Mouse (Mus musculus): ENCODE data around the gene 2310009B15Rik. TPM values are rescaled to one million over a fixed set of nuclear protein-coding genes. Genes with fewer than 3 reads are reported as not detected.

2310009B15Rik gene
- polyA plus RNA-seq, 1 experiment from 2014 or later, result 35.4 TPM

GRCm38 (mm10) chr1:138848511-138849109, 8.0 kb downstream of the 2310009B15Rik start, which contains the start of gene Lhx9:
Gene Lhx9, minus strand, starts transcription at chr1:138848577.
- Histone ChIP-seq H3K27me3 (peaks cover 78% of the 10 kb centered on the region), H3K9me3 (no peaks in the 10 kb centered on the region), H3K27ac (peak within 1 kb of the TSS; percentile 62), H3K4me3 (peak within 1 kb of the TSS; percentile 34), H3K9ac (peak within 1 kb of the TSS; percentile 60), H3K4me2 (peak within 1 kb of the TSS; percentile 54), H3K36me3 (peaks cover 10% of the 10 kb centered on the region), H3K4me1 (replicated peaks) (peaks cover 20% of the 10 kb centered on the region)
- under 1% methylated on average over 33 of the region's 33 CpGs for WGBS
- peak; percentile 57 for ATAC-seq (ENCODE audit: low FRiP score)

DNA sequence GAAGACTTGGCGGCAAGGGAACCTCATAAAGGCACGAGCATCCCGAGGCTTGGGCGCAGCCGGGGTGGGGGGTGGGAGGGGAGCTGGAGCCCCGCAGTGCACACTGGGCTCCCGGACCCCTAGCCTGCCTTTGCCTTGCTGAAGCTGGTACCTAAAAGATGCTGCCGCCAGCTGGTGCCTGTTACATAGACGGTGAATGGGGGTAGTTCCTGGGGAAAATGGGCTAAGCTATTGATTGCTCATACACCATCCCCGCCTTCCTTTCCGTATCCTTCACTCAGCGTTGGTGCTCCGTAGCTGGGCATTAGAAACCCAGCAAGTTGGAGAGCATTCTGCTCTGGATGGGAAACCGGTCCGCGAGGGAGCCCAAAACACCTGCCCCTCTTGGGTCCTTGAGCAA, 8.6 kb downstream of the 2310009B15Rik start:
- peak; percentile 38 for ATAC-seq (ENCODE audit: low FRiP score)
- H3K27me3 ChIP-seq, result peaks cover 83% of the 10 kb centered on the region
- no peaks in the 10 kb centered on the region for H3K9me3 ChIP-seq
- H3K9ac ChIP-seq, result peak overlapping the region; percentile 60
- H3K4me1 ChIP-seq (replicated peaks), result peaks cover 24% of the 10 kb centered on the region
- H3K4me3 ChIP-seq, result peak overlapping the region; percentile 34
- WGBS, result under 1% methylated on average over 16 of the region's 16 CpGs
- H3K36me3 ChIP-seq, result peaks cover 10% of the 10 kb centered on the region
- peak overlapping the region; percentile 62 for H3K27ac ChIP-seq
- peak overlapping the region; percentile 54 for H3K4me2 ChIP-seq

GRCm38 (mm10) chr1:138847146-138847545, 9.5 kb downstream of the 2310009B15Rik start:
- Histone ChIP-seq H3K4me2 (peak overlapping the region; percentile 11; the same call in 1 of the 2 replicates), H3K27me3 (peaks cover 91% of the 10 kb centered on the region), H3K36me3 (peaks cover 10% of the 10 kb centered on the region), H3K27ac (no peak overlapping the region), H3K4me3 (peak overlapping the region; percentile 34), H3K9me3 (no peaks in the 10 kb centered on the region), H3K4me1 (replicated peaks) (peaks cover 29% of the 10 kb centered on the region), H3K9ac (peak overlapping the region; percentile 59; the same call in 1 of the 2 replicates)
- no peak for ATAC-seq (ENCODE audit: low FRiP score)
- under 1% methylated on average over 21 of the region's 21 CpGs for WGBS

DNA sequence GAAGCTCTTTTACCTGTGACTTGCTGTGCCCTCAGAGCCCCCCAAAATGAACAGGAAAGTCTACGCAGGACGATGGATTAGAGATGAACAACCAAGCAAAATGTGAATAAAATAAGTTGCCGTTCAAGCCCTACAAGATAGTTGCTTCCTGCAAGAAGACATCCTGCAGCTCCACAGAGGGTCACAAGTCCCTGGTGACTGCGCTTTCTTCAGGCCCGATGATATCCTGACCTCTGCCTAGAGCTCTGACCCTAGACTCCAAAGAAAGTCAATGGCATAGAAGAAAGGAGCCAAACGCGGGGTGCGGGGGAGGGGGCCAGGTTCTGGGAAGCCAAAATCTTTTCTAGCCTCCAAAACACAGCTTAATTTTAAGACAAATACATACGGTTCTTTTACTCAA, 10.1 kb downstream of the 2310009B15Rik start:
- ATAC-seq (ENCODE audit: low FRiP score), result no peak
- Histone ChIP-seq H3K4me2 (peak overlapping the region; percentile 26; the same call in 1 of the 2 replicates), H3K4me3 (peak overlapping the region; percentile 34), H3K9me3 (no peaks in the 10 kb centered on the region), H3K27ac (peak overlapping the region; percentile 55; the same call in 1 of the 2 replicates), H3K9ac (peak overlapping the region; percentile 43; the same call in 1 of the 2 replicates), H3K36me3 (peaks cover 8% of the 10 kb centered on the region), H3K4me1 (replicated peaks) (peaks cover 33% of the 10 kb centered on the region), H3K27me3 (peaks cover 90% of the 10 kb centered on the region)
- WGBS, result 2% methylated on average over 9 of the region's 9 CpGs

DNA sequence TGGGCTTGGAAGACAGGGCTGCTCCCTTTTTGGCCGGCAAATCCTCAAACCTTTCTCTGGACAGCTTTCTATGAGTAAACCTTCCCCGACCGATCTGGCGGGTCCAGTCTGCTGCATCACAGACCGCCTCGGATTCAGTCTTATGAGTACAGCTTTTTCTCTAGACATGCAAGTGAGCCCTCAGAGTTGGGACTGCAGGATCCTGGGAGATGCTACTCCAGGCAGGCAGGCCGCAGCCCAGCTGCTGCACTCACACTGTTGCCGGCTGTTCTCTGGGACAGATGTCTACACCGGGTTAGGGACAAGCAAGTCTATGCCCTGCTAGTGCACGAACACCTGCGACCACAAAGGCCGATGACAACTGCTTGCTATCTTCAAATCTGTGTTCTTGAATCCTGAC, 10.5 kb downstream of the 2310009B15Rik start:
- 3% methylated on average over 12 of the region's 12 CpGs for WGBS
- peak overlapping the region; percentile 26 for H3K4me2 ChIP-seq
- peak overlapping the region; percentile 43 for H3K9ac ChIP-seq
- no peaks in the 10 kb centered on the region for H3K9me3 ChIP-seq
- peak overlapping the region; percentile 55 for H3K27ac ChIP-seq
- ATAC-seq (ENCODE audit: low FRiP score), result no peak
- H3K4me1 ChIP-seq (replicated peaks), result peaks cover 36% of the 10 kb centered on the region
- peaks cover 4% of the 10 kb centered on the region for H3K36me3 ChIP-seq
- peaks cover 90% of the 10 kb centered on the region for H3K27me3 ChIP-seq
- peak overlapping the region; percentile 34 for H3K4me3 ChIP-seq

DNA sequence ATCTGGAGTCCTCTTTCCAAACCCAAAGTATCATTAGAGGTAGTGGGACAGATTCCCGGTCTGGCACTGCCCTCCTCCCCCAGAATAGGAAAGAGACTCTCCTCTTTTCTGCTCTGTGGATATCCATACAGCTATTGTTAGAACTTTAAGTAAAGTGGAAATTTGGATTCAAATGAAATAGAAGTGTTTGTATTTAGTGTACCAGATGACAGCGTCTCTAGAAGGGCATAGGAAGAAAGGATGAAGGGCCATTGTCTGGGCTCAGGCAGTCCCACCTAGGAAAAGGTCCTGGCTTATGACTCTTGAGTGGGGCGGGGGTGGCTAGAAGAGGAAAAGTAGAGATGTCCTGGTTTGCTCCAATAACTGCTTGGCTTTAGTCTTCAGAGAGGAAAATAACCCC, 11.2 kb downstream of the 2310009B15Rik start:
- Histone ChIP-seq H3K4me2 (peak overlapping the region; percentile 26), H3K4me3 (peak overlapping the region; percentile 34), H3K9me3 (no peaks in the 10 kb centered on the region), H3K9ac (peak overlapping the region; percentile 43; the same call in 1 of the 2 replicates), H3K27me3 (peaks cover 86% of the 10 kb centered on the region), H3K27ac (peak overlapping the region; percentile 55), H3K36me3 (no peaks in the 10 kb centered on the region), H3K4me1 (replicated peaks) (peaks cover 36% of the 10 kb centered on the region)
- WGBS, result 13% methylated on average over 3 of the region's 3 CpGs
- no peak for ATAC-seq (ENCODE audit: low FRiP score)

GRCm38 (mm10) chr1:138844166-138844565, 12.5 kb downstream of the 2310009B15Rik start:
- Histone ChIP-seq H3K9ac (peak overlapping the region; percentile 61; the same call in 1 of the 2 replicates), H3K36me3 (no peaks in the 10 kb centered on the region), H3K4me2 (peak overlapping the region; percentile 51), H3K9me3 (no peaks in the 10 kb centered on the region), H3K27me3 (peaks cover 85% of the 10 kb centered on the region), H3K4me1 (replicated peaks) (peaks cover 36% of the 10 kb centered on the region), H3K27ac (peak overlapping the region; percentile 61; the same call in 1 of the 2 replicates), H3K4me3 (peak overlapping the region; percentile 38)
- no peak for ATAC-seq (ENCODE audit: low FRiP score)
- 0% methylated on average over 3 of the region's 3 CpGs for WGBS

DNA sequence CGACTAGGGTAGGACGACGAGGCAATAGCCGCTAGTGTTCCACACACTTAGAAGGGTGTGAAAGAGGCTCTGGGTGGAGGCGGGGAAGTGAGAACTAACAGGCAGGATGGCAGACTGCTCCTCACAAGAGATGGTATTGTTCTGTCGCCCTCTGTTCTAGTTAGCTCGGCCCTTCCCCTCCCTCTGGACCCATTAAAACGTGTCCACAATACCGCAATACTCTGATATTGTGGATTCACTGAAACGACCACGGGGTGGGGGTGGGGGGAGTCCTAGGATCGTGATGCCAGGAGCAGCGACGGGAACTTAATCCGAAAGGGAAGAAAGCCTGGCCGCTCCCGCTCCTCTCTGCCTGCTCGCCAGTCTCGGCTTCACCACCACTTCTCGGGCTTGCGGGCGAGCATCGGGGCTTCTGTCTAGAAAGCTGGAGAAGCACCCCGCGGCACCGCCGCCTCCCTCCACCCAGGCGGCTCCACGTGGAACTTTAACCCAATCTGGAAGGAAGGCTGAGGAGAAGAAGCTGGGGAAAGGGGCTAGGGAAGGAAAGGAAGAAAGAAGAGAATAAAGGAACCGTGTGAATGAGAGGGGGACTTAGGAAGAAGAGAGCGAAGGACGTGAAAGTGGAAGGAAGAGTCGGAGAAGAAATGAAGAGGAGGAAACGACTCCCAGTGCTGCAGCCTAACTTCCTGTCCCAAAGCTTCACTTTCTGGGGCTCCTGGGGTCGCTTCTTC, 13.1 kb downstream of the 2310009B15Rik start:
- H3K4me2 ChIP-seq, result peak overlapping the region; percentile 51
- peaks cover 30% of the 10 kb centered on the region for H3K4me1 ChIP-seq (replicated peaks)
- H3K9me3 ChIP-seq, result no peaks in the 10 kb centered on the region
- ATAC-seq (ENCODE audit: low FRiP score), result 0 out of 2 replicates have a peak, but pooled peaks have one; percentile 22
- WGBS, result under 1% methylated on average over 35 of the region's 35 CpGs
- H3K36me3 ChIP-seq, result no peaks in the 10 kb centered on the region
- peaks cover 85% of the 10 kb centered on the region for H3K27me3 ChIP-seq
- H3K4me3 ChIP-seq, result peak overlapping the region; percentile 38
- H3K27ac ChIP-seq, result peak overlapping the region; percentile 61
- peak overlapping the region; percentile 61 for H3K9ac ChIP-seq

DNA sequence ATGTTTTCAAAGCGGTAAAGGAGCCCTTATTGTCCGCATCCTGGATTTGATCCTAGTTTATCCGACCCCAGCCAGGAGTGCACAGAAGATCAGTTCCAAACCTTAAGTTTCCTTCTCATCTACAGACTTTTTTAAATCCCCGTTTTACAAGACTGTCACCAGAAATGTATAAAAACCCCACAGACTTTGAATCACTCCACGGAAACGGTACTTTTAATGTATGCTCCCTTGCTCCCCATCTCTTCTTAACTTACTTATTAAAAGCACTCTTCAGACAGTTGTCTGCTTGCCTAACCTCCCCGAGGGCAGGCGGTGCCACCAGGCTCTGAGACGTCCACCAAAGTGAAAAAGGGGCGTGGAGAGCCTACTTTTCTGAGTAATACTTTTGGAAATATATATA, 13.9 kb downstream of the 2310009B15Rik start:
- H3K36me3 ChIP-seq, result no peaks in the 10 kb centered on the region
- no peak for ATAC-seq (ENCODE audit: low FRiP score)
- H3K4me2 ChIP-seq, result peak overlapping the region; percentile 51
- 0 out of 2 replicates have a peak overlapping the region, but pooled peaks have one; percentile 66 for H3K9ac ChIP-seq
- H3K27ac ChIP-seq, result peak overlapping the region; percentile 61
- peaks cover 27% of the 10 kb centered on the region for H3K4me1 ChIP-seq (replicated peaks)
- H3K4me3 ChIP-seq, result peak overlapping the region; percentile 38
- H3K9me3 ChIP-seq, result no peaks in the 10 kb centered on the region
- WGBS, result 2% methylated on average over 10 of the region's 10 CpGs
- peaks cover 85% of the 10 kb centered on the region for H3K27me3 ChIP-seq

GRCm38 (mm10) chr1:138842315-138842714, 14.3 kb downstream of the 2310009B15Rik start:
- peak; percentile 58 for ATAC-seq (ENCODE audit: low FRiP score)
- H3K9me3 ChIP-seq, result no peaks in the 10 kb centered on the region
- H3K4me2 ChIP-seq, result peak overlapping the region; percentile 51
- H3K4me1 ChIP-seq (replicated peaks), result peaks cover 25% of the 10 kb centered on the region
- no peaks in the 10 kb centered on the region for H3K36me3 ChIP-seq
- peaks cover 86% of the 10 kb centered on the region for H3K27me3 ChIP-seq
- H3K4me3 ChIP-seq, result peak overlapping the region; percentile 38
- WGBS, result 0% methylated on average over 8 of the region's 8 CpGs
- H3K9ac ChIP-seq, result peak overlapping the region; percentile 66; the same call in 1 of the 2 replicates
- peak overlapping the region; percentile 61 for H3K27ac ChIP-seq

DNA sequence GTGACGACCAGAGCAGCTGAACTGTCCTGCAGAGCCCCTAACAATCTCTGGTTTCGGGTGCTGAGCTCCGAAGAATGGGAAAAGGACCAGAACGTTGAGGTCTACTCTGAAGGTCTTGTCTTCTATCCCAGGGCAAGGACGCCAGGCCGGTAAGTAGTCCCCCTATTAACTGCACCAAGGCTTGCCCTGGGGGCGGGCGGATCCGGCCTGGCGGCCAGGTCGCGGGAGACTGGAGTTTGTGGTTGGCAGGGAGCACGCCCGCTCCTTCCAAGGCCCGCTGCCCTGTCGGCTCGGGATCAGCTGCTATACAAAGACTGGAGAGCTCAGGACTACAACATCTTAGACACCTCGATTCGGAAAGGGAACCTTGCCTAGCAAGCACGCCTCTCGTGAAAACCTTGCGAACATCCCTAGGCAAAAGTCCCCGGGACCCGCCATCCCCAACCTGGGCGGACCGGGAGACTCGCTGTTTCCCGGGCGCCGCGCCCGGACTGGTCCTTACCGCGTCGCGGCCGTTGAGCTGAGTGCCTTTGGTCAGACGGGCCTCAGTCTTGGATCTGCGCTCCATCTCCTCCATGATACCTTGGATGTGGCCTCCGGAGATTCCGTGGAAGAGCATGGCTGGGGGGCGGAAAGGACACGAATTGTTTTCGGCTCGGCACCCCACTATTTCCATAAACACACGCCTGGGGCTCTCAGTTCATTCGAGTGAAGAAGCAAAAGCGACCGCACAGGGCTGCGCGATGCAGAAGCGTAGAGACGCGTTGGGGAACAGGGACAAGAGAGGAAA, 15.2 kb downstream of the 2310009B15Rik start:
- Histone ChIP-seq H3K27ac (peak overlapping the region; percentile 77), H3K9me3 (no peaks in the 10 kb centered on the region), H3K36me3 (no peaks in the 10 kb centered on the region), H3K4me3 (peak overlapping the region; percentile 38), H3K27me3 (peaks cover 88% of the 10 kb centered on the region), H3K4me2 (peak overlapping the region; percentile 51), H3K9ac (peak overlapping the region; percentile 66), H3K4me1 (replicated peaks) (peaks cover 22% of the 10 kb centered on the region)
- peak; percentile 49; the same call in 1 of the 2 replicates for ATAC-seq (ENCODE audit: low FRiP score)
- WGBS, result under 1% methylated on average over 54 of the region's 54 CpGs
